Mouse (Mus musculus) liver, adult 2 months (tissue): ENCODE results near the gene Card11.

Source experiments
- CTCF ChIP-seq: fragments of 200-500 bp; IDR thresholded peaks from 2 replicates; pipeline ENCODE4 v1.5.1; 2011; ENCODE audit warnings: low read depth, low read length, control low read depth
- POLR2A ChIP-seq: fragments of 200-500 bp; IDR thresholded peaks from 2 replicates; pipeline ENCODE4 v1.6.1; 2011; ENCODE audit warnings: low read length, control low read depth; ENCODE audit not compliant: insufficient read depth; ENCODE audit errors: extremely low read depth

DNA sequence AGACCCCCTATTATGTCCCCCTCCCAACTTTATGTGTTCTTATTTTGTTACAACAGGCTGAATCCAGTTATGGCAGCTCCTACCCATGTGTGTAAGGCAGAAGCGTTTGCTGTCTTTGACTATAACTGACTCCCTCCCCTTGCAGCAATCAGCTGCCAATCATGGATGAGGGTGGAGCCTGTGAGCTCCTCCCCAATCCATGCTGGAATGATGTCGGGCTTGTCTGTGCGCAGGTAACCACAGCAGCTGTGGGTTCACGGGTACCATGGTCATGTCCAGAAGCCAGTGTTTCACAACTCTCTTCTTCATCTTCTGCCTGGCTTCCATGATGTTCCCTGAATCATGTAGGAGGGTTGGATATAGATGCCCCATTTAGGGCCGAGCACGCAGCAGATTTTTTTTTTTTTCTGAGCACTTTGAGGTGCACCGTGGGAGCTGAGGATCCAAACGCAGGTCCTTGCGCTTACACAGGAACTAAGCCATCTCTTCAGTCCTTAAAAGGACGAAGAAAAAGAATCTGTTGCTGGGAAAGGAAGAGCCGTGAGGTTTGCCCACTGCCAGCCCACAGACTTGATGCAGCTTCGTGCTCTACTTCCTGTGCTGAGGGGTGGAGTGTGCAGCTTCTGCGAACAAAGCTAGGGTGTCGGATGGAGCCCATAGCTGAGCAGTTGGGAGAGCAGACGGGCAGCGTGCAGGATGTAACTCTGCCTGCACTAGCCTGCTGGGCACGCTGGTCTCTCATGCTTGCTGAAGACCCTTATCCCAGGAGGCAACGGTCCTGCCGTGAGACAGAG lies 43.5 kb upstream of the Card11 start:
- TF ChIP-seq CTCF (no peak), POLR2A (no peak)
